Mouse (Mus musculus) ovary, postnatal 14 days (tissue): ENCODE data around the gene Slc16a3.

Experiments used
- DNase-seq: peaks from one replicate; pipeline ENCODE4 v3.0.0; 2022; ENCODE audit warnings: low spot score

Gene Slc16a3

DNA sequence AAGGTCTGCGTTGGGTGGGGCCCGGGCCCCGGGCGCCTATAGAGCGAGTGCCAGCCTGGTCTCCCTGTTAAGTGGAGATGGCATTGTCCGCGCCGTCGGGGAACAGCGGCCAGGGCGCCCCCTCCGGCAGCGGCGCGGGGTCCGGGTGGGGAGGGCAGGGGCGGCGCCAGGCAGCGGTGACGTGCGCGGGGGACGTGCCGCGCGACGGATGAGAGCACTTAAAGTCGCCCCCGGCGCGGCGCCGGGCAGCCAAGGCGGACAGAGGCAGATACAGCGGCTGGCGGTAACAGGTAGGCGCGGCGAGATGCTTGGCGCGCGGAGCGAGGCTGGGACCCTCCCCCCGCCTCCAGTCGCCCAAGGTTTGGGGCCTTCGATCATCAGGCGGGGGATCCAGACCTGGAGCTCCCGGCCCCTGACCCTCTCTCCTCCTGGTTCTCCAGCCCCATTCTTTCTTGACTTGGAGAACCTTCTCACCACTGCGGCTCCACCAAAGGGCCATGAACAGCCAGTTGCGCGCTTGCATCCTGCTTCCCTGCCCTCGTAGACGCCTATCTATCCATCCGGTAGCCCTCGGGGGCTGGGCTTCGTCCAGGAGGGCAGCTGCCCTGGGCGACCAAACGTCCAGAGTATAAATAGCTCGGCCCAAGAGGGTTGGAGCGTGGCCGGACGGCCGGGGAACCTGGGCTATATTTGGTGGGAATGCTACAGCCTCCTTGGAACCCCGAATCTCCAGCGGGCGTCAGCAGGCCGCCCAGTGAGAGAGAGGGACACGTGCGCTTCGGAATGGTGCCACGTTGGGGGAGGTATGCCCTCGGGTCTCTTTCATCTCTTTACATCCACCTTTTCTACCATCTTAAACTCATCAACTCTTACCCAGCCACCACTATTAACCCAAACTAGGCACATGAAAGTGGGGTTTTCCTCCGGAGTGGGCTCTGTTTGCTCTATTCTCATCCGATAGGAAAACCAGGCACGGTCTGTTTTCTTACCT is 876 bp downstream of the Slc16a3 start:
- no peak for DNase-seq

DNA sequence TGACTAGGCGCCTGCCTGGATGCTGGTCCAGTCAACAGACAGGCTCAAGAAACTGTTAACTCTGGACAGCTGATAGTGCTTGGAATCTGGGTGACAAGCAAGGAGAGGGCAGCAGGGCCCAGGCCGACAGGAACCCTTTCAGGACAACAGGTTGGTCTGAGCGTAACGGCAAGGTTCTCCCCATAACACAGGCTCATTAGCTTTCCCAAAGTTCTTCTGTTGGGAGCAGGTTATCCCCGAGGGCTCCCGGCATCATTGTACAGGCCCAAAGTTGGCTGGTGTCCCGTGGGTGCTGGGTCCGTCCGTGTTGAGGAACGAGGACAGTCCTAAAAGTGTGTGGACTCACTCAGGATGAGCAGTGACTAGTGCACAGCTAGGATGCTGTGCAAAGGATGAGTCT is 1.6 kb downstream of the Slc16a3 start:
- DNase-seq = no peak

DNA sequence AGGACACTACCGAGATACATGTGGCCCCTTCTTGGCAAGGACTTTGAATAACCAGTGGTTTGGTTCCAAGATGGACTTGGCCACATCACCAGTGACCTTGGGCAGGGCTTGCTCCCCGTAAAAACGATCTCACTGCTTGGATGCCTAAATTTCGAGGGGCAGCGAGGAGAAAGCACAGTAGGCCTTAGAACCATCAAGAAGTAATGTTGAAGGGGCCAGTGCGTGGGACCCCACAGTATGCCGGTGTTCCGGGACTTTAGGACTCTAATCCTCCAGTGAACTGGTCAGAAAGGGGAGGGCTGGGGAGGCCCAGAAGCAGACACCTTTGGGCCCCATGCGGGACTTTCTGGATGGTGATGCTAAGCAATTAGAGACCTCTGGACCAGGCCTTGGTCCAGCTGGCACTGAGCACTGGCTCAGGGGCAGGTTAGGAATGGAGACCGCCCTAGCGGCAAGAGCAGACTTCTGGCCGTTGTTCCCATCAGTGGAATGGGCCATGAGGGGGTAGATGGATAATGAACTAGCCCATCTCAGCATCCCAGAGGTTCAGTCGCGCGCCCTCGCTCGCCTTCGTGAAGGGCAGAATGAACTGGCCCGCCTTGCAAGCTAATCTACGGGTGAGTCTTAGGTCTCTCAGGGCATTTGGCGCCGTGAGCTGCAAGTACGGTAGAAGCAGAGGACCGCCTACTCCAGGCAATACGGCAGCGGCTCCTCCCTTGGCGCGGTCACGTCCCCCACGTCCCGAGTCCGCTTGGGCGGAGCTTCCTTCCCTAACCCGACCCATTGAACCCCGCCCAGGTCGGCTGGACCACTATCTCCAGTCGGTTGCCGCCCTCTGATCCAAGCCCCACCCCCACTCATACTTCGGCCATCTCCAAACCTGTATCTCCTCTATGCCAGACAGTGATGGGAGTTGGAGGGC is 2.3 kb downstream of the Slc16a3 start:
- DNase-seq = peak; percentile 75

DNA sequence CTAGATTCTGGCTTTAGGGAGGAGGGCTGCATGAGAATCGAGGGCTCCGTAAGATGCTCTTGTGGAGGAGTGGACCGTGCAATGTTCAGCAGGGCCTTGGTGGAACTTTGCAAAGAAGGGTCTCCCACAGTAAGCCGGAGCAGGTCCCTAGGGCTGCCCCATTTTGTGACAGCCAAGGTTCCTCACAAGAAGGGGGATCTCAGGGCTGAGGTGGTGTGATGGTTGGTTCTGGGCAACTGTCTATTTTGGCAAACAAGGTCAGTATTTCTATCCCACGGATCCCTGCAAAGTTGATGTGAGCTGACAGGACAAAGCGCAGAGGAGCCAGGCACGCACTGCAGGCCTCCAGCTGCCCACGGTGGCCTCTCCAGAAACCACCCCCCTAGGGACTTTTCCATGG is 3.0 kb downstream of the Slc16a3 start:
- DNase-seq = no peak

DNA sequence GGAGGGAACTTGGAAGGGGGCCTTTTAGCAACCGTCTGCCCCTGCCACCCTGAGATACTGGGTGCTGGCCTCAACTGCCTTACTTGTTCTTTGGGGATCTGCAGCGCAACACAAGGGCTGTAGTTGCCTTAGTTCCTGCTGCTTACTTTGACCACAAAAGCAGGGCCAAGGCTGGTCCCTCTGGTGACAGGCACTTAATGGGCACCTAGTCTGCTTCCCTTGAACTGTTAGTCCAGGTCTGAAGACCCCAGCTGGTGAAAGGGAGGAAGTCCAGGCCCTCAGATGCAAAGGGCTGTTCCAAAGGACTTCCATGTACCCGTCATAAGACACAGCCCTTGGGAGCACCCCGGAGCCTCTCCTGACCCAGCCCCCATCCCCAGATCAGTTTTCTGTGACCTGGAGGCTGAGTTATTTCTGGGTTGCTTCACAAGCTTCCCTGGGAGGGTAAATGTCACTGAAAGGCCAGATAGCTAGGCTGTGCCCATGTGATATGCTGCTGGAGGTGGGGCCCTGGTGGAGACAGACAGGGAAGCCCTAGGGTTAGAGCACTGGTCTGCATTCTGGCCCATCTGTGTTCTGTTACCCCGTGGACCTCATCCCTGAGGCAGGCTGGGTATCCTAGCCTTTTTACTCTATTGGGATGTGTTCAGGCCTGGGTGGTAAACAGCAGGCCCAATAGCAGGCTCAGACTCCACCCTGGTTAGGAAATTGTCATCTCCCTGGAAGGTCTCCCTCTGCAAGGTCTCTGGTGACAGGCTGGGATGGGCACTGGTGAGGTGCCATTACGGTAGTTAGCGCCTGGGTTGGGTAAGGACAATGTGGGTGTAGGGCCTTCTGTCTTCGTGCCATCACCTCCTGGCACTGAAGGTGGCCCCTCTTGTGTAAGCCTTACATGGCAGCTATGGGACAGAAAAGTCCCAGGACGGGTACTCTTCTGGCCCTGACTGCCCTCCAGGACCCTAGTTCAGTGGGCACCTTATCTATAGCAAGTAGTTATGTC is 3.8 kb downstream of the Slc16a3 start:
- DNase-seq = no peak

DNA sequence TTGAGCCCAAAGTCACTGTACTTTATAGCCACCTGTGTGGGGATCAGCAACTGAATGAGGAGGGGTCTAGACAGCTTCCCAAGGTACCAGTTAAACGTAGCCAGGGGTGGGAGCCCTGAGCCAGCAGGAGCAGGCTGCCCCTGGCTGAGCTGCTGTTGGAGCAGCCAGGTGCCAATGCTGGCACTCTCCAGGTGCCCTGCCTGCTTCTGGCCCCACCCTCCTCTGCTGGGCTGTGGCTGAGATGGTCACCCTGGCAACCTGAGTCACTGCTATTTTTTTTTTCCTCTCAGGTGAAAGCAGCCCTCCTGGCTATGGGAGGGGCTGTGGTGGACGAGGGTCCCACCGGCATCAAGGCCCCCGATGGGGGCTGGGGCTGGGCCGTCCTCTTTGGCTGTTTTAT is 6.7 kb downstream of the Slc16a3 start:
- DNase-seq = no peak

DNA sequence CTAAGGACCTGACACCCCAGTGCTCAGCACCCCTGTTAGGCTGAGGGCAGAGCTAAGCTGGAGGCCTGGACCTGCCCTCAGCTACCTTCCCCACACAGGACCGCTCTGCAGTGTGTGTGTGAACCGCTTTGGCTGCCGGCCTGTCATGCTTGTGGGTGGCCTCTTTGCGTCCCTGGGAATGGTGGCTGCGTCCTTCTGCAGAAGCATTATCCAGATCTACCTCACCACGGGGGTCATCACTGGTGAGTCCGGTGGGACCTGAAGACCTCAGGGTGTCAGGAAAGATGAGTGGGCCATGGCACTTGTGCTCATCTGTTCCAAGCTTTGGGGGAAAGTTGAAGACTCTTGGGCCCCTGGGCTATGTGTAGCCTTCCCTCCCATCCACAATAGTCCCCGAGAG is 7.4 kb downstream of the Slc16a3 start:
- DNase-seq = no peak

DNA sequence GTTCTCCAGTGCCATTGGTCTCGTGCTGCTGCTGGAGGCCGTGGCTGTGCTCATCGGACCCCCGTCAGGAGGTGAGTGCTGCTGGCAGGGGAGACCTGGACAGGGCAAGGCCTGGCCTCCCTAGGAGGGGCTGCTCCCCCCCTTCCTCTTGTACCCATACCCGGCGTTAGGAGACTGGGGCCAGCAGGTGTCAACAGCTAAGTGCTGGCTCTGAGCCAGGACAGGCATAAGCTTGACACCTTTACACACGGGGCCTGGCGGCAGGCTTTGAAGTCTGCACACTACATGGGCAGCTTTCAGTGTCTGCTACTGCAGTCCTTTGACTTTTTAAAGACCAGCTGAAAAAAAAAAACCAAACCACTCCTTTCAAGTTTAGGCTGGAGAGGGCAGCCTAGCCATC is 8.8 kb downstream of the Slc16a3 start:
- DNase-seq = no peak

DNA sequence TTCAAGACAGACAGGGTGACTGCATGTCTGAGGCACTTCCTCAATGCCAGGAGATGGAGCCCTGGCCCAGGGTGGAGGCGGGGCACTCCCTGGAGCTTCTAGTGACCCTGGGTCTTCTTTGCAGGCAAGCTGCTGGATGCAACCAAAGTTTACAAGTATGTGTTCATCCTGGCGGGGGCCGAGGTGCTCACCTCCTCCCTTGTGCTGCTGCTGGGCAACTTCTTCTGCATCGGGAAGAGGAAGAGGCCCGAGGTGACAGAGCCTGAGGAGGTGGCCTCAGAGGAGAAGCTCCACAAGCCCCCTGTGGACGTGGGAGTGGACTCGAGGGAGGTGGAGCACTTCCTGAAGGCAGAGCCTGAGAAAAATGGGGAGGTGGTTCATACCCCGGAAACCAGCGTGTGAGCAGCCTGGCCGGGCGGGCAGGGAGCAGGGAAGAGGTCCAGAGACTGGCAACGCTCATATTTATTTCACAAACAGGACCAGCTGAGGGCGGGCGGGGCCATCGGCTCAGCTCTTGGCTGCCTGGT is 9.5 kb downstream of the Slc16a3 start:
- DNase-seq = no peak

DNA sequence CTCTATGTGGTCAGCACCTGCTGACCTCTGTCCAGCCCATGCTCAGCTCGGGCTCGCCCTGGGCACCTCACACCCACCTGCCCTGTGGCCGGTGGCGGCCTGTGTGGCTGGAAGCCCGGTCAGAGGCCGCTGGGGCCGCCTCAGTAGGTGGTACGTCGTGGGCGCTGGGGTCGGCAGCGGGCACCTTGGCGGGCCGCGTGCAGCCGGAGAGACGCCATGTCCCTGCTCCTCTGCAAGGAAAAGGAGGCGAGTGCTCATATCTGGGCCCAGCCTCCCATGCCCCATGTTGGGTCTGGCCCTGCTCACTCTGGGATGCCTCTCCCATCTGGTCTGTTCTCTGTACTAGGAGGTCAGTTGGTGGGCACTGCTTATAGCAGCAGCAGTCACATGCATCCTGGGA is 10.8 kb downstream of the Slc16a3 start:
- DNase-seq = no peak

DNA sequence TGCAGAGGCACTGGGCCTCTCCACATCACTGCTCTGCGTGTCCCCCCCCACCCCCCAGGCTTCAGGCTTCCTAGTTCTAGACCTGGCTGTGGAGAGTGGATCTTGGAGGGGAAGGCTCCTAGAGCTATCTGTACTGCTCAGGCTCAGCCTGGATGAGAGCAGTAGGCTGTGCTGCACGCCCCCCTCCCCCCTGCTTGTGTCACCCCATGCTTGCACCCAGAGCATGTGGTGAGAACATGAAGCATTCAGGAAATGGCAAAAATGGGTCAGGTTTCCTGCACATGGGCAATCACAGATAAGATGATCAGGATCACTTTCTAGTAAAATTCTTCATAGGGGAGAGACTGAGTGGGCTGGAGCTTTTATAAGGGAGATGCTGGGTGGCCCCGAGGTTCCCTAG is 11.3 kb downstream of the Slc16a3 start:
- DNase-seq = no peak

DNA sequence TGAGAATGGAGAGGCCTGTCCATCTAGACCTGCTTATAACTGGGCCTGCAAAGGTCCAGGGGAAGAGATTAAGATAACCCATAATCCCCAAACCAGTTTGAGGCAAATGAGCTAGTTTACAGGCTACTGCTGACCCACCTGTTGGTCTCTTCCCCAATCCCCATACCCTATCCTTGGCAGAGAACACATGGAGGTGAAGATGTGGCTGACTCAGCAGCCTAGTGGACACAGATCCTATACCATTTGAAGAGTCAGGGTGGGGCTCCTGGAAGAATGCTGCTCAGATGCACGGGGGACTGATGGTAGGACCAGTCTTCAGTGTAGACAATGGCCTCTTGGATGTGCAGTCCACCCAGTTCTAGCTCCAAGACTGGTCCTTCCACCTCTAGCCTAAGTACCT is 12.0 kb downstream of the Slc16a3 start:
- no peak for DNase-seq

DNA sequence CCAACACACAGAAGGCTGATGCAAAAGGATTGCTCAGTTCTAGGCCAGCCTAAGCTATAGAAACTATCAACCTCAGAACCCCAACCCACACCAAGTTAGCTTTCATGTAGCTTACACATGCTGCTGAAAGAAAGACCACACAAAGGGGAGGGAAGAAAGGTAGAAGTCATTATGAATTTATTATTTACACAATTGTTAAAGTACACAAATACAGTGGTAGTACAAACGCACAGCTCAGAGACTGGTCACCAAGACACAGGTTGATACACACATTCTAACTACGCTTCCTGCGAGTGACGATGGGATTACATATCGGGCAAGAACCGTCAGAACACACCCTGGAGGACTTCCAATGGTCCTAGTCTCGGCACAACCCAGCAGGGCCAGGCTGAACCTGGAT is 13.3 kb downstream of the Slc16a3 start:
- DNase-seq = no peak

DNA sequence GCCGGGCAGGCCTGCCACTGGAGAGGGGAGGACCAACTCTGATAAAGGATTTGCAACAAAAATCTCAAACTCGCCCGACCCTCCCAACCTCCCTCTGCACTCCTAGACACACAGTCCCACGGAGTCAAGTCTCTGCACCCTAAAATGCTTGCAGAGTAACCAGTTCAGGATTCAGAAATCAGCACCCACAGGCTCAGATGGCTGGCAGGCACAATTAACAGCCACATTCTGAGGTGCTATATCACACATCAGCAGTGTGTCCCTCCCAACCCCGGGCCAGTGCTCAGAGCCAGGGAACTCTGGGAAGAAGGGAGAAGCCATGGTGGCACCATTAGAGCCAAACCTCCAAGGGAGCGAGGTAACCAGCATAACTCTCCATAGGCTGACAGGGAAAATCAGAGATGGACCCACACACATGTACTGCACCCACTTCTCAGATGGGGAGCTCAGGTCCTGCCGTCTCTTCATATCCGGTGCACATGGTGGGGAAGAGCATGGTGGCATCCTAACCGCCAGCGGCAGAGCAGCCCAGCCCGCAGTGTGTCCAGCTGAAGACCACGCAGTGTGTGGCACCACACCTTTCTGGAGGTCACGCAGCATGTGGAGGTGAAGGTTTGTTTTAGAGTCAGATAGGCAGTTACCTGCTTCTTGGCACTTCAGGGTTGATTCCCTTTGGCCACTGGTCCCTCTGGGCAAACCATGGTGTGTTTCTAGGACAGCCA is 13.9 kb downstream of the Slc16a3 start:
- no peak for DNase-seq

DNA sequence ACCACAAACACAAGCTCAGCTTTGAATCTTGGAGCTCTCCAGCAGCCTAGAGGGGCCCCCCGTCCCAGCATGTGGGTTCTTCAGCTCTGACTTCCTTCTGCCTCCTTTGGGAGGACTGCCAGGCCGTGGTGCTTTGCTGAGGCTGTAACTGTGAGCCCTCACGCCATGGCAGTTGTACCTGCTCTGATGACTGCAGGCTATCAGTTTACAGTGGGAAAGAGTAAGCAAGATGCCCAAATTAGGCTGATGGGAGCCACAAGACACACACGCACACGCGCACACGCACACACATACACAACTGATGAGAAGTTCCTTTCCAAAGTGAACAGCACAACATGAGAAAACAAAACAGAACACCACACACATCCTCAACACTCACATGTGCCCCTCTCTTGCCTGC is 14.6 kb downstream of the Slc16a3 start:
- DNase-seq = no peak

DNA sequence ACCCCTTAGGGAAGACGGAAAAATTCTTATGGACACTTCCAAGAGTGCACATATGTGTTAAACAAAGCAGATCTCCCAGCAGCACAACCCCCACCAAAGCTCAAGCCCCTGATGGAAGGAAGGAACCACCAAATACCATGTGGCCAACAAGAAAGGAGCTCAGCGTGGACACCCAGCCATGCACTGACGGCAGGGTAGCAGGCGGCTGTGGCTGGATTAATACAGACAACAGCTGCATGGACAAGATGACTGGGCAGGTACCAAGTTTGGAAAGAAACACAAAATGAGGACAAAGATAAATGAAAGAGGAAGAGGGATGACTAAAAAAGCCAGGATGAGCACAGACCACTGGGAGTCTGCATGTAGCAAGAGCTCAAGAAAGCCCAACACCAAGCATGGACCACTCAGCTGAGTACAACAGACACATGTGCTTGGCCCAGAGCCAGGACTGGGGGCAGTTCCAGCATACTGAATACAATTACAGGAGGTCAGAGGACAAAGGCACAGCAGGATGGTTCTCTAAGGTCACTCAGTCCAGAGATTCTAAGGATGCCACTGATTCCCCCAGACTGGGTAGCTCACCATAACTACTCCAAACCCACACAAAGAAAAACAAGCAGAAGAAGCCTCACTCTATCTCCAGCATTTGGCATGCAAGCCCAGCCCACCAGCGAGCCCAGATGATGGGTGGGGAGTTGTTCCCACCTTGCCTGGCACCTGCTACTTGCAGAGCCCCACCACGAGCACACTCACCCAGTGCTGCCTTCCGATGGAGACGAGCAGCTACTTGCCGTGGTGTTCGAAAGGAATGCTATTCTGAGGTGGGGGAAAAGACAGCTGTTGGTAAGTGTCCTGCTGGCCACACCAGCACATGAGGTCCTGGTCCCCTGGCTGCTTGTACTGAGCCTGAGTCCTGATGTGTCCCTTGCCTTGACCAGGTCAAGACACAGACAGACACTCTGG is 16.2 kb downstream of the Slc16a3 start:
- DNase-seq = no peak

DNA sequence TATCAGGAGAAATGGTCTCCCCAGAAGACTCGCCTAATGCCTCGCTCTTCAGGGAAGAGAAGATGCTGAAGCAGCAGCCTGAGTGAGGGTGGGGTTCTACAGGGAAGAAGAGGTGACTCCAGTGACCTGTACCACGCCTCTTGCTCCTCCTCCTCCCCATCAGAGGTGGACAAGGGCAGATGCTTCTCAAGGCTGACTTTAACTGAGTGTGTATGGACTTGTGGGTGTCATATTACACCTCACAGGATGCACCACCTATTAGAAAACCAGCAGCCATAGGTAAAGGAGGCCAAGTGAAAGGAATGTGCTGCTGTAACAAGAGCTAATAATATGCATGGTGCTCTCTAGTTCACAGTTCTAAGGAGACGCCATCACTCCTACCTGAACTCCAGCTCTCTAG is 17.3 kb downstream of the Slc16a3 start:
- no peak for DNase-seq

DNA sequence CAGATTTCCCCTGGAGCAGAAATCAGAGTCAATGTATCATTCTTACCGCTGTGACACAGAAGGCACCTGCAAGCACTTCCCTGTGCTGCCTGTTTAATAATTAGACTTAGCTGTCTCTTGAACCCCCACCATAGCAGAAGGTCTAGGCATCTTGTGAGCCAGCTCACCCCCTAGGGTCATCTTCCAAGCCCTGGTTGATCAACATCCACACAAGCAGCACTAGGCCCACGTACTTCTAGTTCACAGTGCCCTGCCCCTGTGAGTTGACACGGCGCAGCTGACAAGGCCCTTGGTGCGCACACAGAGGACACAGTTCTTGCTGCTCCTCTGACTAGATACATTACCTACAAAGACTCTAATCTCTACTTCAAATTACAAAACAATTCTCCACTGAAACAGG is 21.5 kb downstream of the Slc16a3 start:
- no peak for DNase-seq

DNA sequence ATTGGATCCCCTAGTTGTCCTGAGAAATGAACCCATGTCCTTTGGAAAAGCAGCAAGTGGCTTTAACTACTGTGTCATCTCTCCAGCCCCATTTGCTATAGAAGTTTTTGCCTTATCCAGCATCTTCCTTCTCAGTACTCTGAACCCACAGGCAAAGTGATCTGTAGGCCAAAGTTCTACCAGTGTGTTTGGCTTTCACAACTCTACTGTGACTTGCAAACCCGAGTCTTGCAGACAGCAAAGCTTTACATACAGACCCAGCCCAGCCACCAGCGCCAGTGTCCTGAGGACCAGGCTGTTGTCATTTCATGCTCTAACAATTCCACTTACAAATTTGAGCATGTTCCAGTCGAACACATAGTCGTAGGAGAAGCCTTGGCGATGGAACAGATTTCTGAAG is 23.0 kb downstream of the Slc16a3 start:
- no peak for DNase-seq

DNA sequence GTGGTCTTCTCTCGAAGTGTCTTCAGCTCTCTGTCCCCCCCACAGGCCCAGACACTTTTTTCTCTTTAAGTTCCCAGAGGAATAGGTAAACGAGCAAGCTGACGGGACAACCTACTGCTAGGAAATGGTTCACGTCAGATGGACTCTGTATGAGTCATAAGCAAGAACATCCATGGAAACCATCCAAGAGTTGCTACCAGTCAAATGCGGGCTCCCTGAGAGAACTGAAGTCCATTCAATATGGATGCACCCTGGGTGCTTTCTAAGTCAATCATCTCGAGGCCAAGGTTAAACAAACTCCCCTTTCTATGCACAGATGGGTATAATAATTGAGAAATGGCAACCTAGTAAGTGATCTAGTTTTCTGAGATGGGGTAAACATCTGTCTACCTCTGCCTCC is 25.0 kb downstream of the Slc16a3 start:
- DNase-seq = no peak
